Comparison of ENCODE assay signal across 8 mouse cellular contexts in the genomic region with DNA sequence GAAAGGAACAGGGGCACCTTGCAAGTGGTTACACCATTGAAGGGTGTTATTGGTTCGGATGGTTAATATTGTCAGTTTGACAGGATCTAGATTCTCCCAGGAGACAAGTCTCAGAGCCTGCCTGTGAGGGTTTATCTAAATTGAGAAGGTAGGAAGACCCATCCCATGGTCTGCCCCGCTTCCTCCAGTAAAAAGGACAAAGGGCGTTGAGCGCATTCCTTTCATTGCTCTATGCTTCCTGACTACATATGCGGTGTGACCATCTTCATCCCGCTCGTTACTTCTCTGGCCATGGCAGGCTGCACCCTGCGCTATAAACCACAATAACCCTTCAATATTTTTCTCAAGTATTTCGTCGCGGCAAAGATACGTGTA. TPM values are rescaled to one million over a fixed set of nuclear protein-coding genes. Genes with fewer than 3 reads are reported as not detected.
DNase-seq lines count a peak whose midpoint lies in the region; ATAC-seq and TF ChIP-seq lines count a peak whose summit lies in the region.

No protein-coding gene starts in this region.

- H3K9ac ChIP-seq in lung, embryonic 16.5 days (ENCODE audit: low read length), result peak overlapping the region; percentile 66

- 39% methylated on average over 12 of the region's 12 CpGs for WGBS in cerebellum, adult 2 months
- 15% methylated on average over 12 of the region's 12 CpGs for WGBS in lung, embryonic 16.5 days
- 23% methylated on average over 12 of the region's 12 CpGs for WGBS in limb, embryonic 10.5 days
- 17% methylated on average over 12 of the region's 12 CpGs for WGBS in olfactory bulb, adult 2 months

- no peaks in the 10 kb centered on the region for H3K9me3 ChIP-seq in lung, embryonic 16.5 days (ENCODE audit: control insufficient read depth, low read length)
- no peaks in the 10 kb centered on the region for H3K9me3 ChIP-seq in limb, embryonic 10.5 days (replicated peaks)

- no peak for TF ChIP-seq POLR2A in cerebellum, adult 2 months (IDR thresholded peaks at IDR 0.05; ENCODE audit: borderline replicate concordance, insufficient read depth, low read length)
- no peak for TF ChIP-seq POLR2A in olfactory bulb, adult 2 months (IDR thresholded peaks at IDR 0.05; ENCODE audit: insufficient read depth, low read depth, low read length)

- DNase-seq in cerebellum, adult 2 months, result no peak
- no peak for DNase-seq in cerebellum, adult 18-20 months
- no peak for DNase-seq in lung, postnatal 14 days
- DNase-seq in limb, embryonic 10.5 days (ENCODE audit: low spot score), result no peak
- no peak for DNase-seq in cerebellum, postnatal 36 days
- DNase-seq in Muller cell, postnatal 12 days (ENCODE audit: inconsistent ontology term), result no peak

- H3K4me3 ChIP-seq in cerebellum, adult 2 months (replicated peaks; ENCODE audit: insufficient read depth, low read depth, low read length), result peak overlapping the region; percentile 64
- H3K4me3 ChIP-seq in lung, embryonic 16.5 days (ENCODE audit: low read length), result peak overlapping the region; percentile 54
- H3K4me3 ChIP-seq in limb, embryonic 10.5 days, result peak overlapping the region; percentile 58
- H3K4me3 ChIP-seq in olfactory bulb, adult 2 months (ENCODE audit: insufficient read depth, low read depth, low read length), result peak overlapping the region; percentile 51

- H3K4me1 ChIP-seq in cerebellum, adult 2 months (ENCODE audit: control insufficient read depth, insufficient read depth, low read length), result peaks cover 18% of the 10 kb centered on the region
- H3K4me1 ChIP-seq in lung, embryonic 16.5 days (replicated peaks; ENCODE audit: control insufficient read depth, insufficient read depth, low read length), result peaks cover 6% of the 10 kb centered on the region
- H3K4me1 ChIP-seq in limb, embryonic 10.5 days, result peaks cover 16% of the 10 kb centered on the region
- peaks cover 3% of the 10 kb centered on the region; the same call in 1 of the 2 replicates for H3K4me1 ChIP-seq in olfactory bulb, adult 2 months (ENCODE audit: control insufficient read depth, insufficient read depth, low read length)

- peak overlapping the region; percentile 74 for H3K4me2 ChIP-seq in lung, embryonic 16.5 days (ENCODE audit: low read depth, low read length)

- ATAC-seq in lung, embryonic 16.5 days (ENCODE audit: low read depth), result no peak

- H3K27me3 ChIP-seq in cerebellum, adult 2 months (ENCODE audit: control insufficient read depth, insufficient read depth, low read length), result no peaks in the 10 kb centered on the region
- no peaks in the 10 kb centered on the region for H3K27me3 ChIP-seq in lung, embryonic 16.5 days (ENCODE audit: control insufficient read depth, insufficient read depth, low read depth, low read length)
- H3K27me3 ChIP-seq in limb, embryonic 10.5 days (ENCODE audit: low read depth, poor library complexity, severe bottlenecking), result no peaks in the 10 kb centered on the region

- TF ChIP-seq CTCF in cerebellum, adult 2 months (IDR thresholded peaks at IDR 0.05; ENCODE audit: borderline replicate concordance, insufficient read depth, low read depth, low read length), result no peak
- TF ChIP-seq CTCF in olfactory bulb, adult 2 months (IDR thresholded peaks at IDR 0.05; ENCODE audit: insufficient read depth, low read depth, low read length), result no peak

- H3K36me3 ChIP-seq in lung, embryonic 16.5 days (ENCODE audit: control insufficient read depth, insufficient read depth, low read length), result no peaks in the 10 kb centered on the region
- H3K36me3 ChIP-seq in limb, embryonic 10.5 days, result peaks cover 8% of the 10 kb centered on the region

- no peak overlapping the region for H3K27ac ChIP-seq in cerebellum, adult 2 months (ENCODE audit: insufficient read depth, low read length)
- H3K27ac ChIP-seq in lung, embryonic 16.5 days (ENCODE audit: low read length), result no peak overlapping the region
- H3K27ac ChIP-seq in limb, embryonic 10.5 days, result peak overlapping the region; percentile 77
- H3K27ac ChIP-seq in olfactory bulb, adult 2 months (ENCODE audit: insufficient read depth, low read depth, low read length), result peak overlapping the region; percentile 85

RNA-seq across cellular contexts. Expression of gene Znfx1, which starts 8.4 kb away (rescaled TPM):
- polyA plus RNA-seq in cerebellum, adult 2 months (2012; rRNA removed), result 25.4 and 25.9 TPM in 2 replicates
- polyA plus RNA-seq in lung, embryonic 16.5 days (2015; fragmentation: Nextera tagmentation; extraction: Ambion mirVana), result 8.9 and 10.0 TPM in 2 replicates
- polyA plus RNA-seq in limb, embryonic 10.5 days (2016; fragmentation: Nextera tagmentation; extraction: Ambion mirVana), result 5.0 and 5.1 TPM in 2 replicates
- not detected in 2 replicates for polyA plus RNA-seq in olfactory bulb, adult 2 months (2012; ENCODE audit: insufficient read depth, insufficient read length, low replicate concordance, missing spikeins)

RNA-seq across cellular contexts. Expression of gene Ddx27, which starts 56.3 kb away (rescaled TPM):
- 33.5 TPM in 2 replicates for polyA plus RNA-seq in cerebellum, adult 2 months (2012; rRNA removed)
- 40.5 and 43.6 TPM in 2 replicates for polyA plus RNA-seq in lung, embryonic 16.5 days (2015; fragmentation: Nextera tagmentation; extraction: Ambion mirVana)
- polyA plus RNA-seq in limb, embryonic 10.5 days (2016; fragmentation: Nextera tagmentation; extraction: Ambion mirVana), result 68.6 and 77.0 TPM in 2 replicates
- not detected in 2 replicates for polyA plus RNA-seq in olfactory bulb, adult 2 months (2012; ENCODE audit: insufficient read depth, insufficient read length, low replicate concordance, missing spikeins)

Comparison
In these comparisons a context has a peak if more than half of its experiments do, and no peak if none do; other contexts are left out.
1. H3K27ac ChIP-seq: peak in limb, embryonic 10.5 days (single experiment) and olfactory bulb, adult 2 months (single experiment); none in cerebellum, adult 2 months (single experiment) and lung, embryonic 16.5 days (single experiment).
2. Peak in every context shown above with its lines, with median percentiles within 50 percentile points of each other: H3K4me3 ChIP-seq.